Mouse (Mus musculus) right cerebral cortex, postnatal 25 days (tissue): Measurements from ENCODE around the gene Ccdc9b.

Source experiments
- DNase-seq: peaks from one replicate; pipeline ENCODE4 v3.0.0; 2022

Gene Ccdc9b

GRCm38 (mm10) chr2:118708472-118708871 is 54.0 kb downstream of the Ccdc9b start:
- DNase-seq: no peak

- DNase-seq: no peak
These were observed 56.0 kb downstream of the Ccdc9b start for GRCm38 (mm10) chr2:118706436-118706835.
